Mouse (Mus musculus): ENCODE results near the gene Shc3. TPM values are rescaled to one million over a fixed set of nuclear protein-coding genes. Genes with fewer than 3 reads are reported as not detected.

Shc3 gene
- total and polyA plus RNA-seq, 3 experiments: not detected

- no peaks in the 10 kb centered on the region for H3K27me3 ChIP-seq (ENCODE audit: control insufficient read depth in 1 of 2, insufficient read depth in 2 of 2, low read length in 2 of 2)
- no peaks in the 10 kb centered on the region for H3K79me2 ChIP-seq (ENCODE audit: control insufficient read depth, insufficient read depth, low read length, poor library complexity)
- H3K4me1 ChIP-seq (ENCODE audit: control insufficient read depth in 1 of 2, insufficient read depth in 2 of 2, low read length in 2 of 2): no peaks in the 10 kb centered on the region
- H3K9me3 ChIP-seq (replicated peaks; ENCODE audit: insufficient read depth, low read length): no peaks in the 10 kb centered on the region
- DNase-seq (ENCODE audit: low read depth, low spot score): no peak
- no peak overlapping the region for H3K9ac ChIP-seq (ENCODE audit: control insufficient read depth, low read depth, low read length, poor library complexity, severe bottlenecking)
- H3K27ac ChIP-seq (ENCODE audit: control insufficient read depth, low read depth, low read length): no peak overlapping the region
- H3K36me3 ChIP-seq (ENCODE audit: control insufficient read depth in 1 of 2, insufficient read depth in 2 of 2, low read length in 2 of 2): no peaks in the 10 kb centered on the region
- TF ChIP-seq GATA1 (IDR thresholded peaks at IDR 0.05; ENCODE audit: low read depth, low read length) (no peak), JUND (IDR thresholded peaks at IDR 0.05; ENCODE audit: low read depth, low read length) (no peak), TBP (IDR thresholded peaks at IDR 0.05; ENCODE audit: low read depth, low read length) (no peak), ETS1 (IDR thresholded peaks at IDR 0.05; ENCODE audit: low read depth, low read length) (no peak), POLR2AphosphoS2 (IDR thresholded peaks at IDR 0.05; ENCODE audit: low read length) (no peak), CHD2 (IDR thresholded peaks at IDR 0.05; ENCODE audit: low read length) (no peak), E2F4 (IDR thresholded peaks at IDR 0.05; ENCODE audit: borderline replicate concordance, low read depth, low read length) (no peak), RCOR1 (IDR thresholded peaks at IDR 0.05; ENCODE audit: low read depth, low read length) (no peak), KAT2A (conservative IDR thresholded peaks at IDR 0.05; ENCODE audit: low read depth, low read length) (no peak)
- no peak overlapping the region for H3K4me3 ChIP-seq (ENCODE audit: control insufficient read depth in 1 of 2, insufficient read depth in 1 of 2, low read depth in 2 of 2, low read length in 2 of 2)
These were observed 46.6 kb upstream of the Shc3 start for GRCm38 (mm10) chr13:51615815-51616214.

- H3K36me3 ChIP-seq (ENCODE audit: control insufficient read depth in 1 of 2, insufficient read depth in 2 of 2, low read length in 2 of 2): no peaks in the 10 kb centered on the region
- no peak overlapping the region for H3K4me3 ChIP-seq (ENCODE audit: control insufficient read depth in 1 of 2, insufficient read depth in 1 of 2, low read depth in 2 of 2, low read length in 2 of 2)
- no peak for TF ChIP-seq GABPA (IDR thresholded peaks at IDR 0.05; ENCODE audit: low read depth, low read length)
- no peak for TF ChIP-seq MYC (IDR thresholded peaks at IDR 0.05; ENCODE audit: low read depth, low read length)
- no peak for TF ChIP-seq RAD21 (IDR thresholded peaks at IDR 0.05; ENCODE audit: low read depth, low read length)
- no peak for TF ChIP-seq ETS1 (IDR thresholded peaks at IDR 0.05; ENCODE audit: low read depth, low read length)
- TF ChIP-seq MEF2A (IDR thresholded peaks at IDR 0.05; ENCODE audit: extremely low read depth, insufficient replicate concordance, low read depth, low read length, poor library complexity, severe bottlenecking): no peak
- TF ChIP-seq MYB (IDR thresholded peaks at IDR 0.05; ENCODE audit: low read depth, low read length): no peak
- no peak for TF ChIP-seq CHD2 (IDR thresholded peaks at IDR 0.05; ENCODE audit: low read length)
- TF ChIP-seq ELF1 (IDR thresholded peaks at IDR 0.05; ENCODE audit: low read depth, low read length): no peak
- no peak for TF ChIP-seq MAX (IDR thresholded peaks at IDR 0.05; ENCODE audit: low read length)
- no peak for TF ChIP-seq ZKSCAN1 (IDR thresholded peaks at IDR 0.05; ENCODE audit: low read depth, low read length)
- no peak for TF ChIP-seq CHD1 (IDR thresholded peaks at IDR 0.05; ENCODE audit: low read depth, low read length)
- no peak for TF ChIP-seq MAFK (IDR thresholded peaks at IDR 0.05; ENCODE audit: borderline replicate concordance, low read depth, low read length)
- no peak for TF ChIP-seq POLR2AphosphoS2 (IDR thresholded peaks at IDR 0.05; ENCODE audit: low read length)
- no peak for TF ChIP-seq TCF12 (IDR thresholded peaks at IDR 0.05; ENCODE audit: low read depth, low read length)
- no peak for TF ChIP-seq CTCF (IDR thresholded peaks at IDR 0.05 in 2 of 3, conservative IDR thresholded peaks at IDR 0.05 in 1 of 3; ENCODE audit: control insufficient read depth in 1 of 3, insufficient read depth in 1 of 3, low read depth in 2 of 3, low read length in 3 of 3, poor library complexity in 1 of 3, severe bottlenecking in 1 of 3)
- no peak for TF ChIP-seq GATA1 (IDR thresholded peaks at IDR 0.05; ENCODE audit: low read depth, low read length)
- no peak for TF ChIP-seq BHLHE40 (IDR thresholded peaks at IDR 0.05; ENCODE audit: borderline replicate concordance, low read depth, low read length)
- TF ChIP-seq SIN3A (IDR thresholded peaks at IDR 0.05; ENCODE audit: low read length): no peak
- no peak for TF ChIP-seq RCOR1 (IDR thresholded peaks at IDR 0.05; ENCODE audit: low read depth, low read length)
- no peaks in the 10 kb centered on the region for H3K79me2 ChIP-seq (ENCODE audit: control insufficient read depth, insufficient read depth, low read length, poor library complexity)
- H3K9me3 ChIP-seq (replicated peaks; ENCODE audit: insufficient read depth, low read length): no peaks in the 10 kb centered on the region
- H3K9ac ChIP-seq (ENCODE audit: control insufficient read depth, low read depth, low read length, poor library complexity, severe bottlenecking): no peak overlapping the region
- no peaks in the 10 kb centered on the region for H3K4me1 ChIP-seq (ENCODE audit: control insufficient read depth in 1 of 2, insufficient read depth in 2 of 2, low read length in 2 of 2)
- DNase-seq (ENCODE audit: low read depth, low spot score): no peak
- H3K27ac ChIP-seq (ENCODE audit: control insufficient read depth, low read depth, low read length): no peak overlapping the region
- no peaks in the 10 kb centered on the region for H3K27me3 ChIP-seq (ENCODE audit: control insufficient read depth in 1 of 2, insufficient read depth in 2 of 2, low read length in 2 of 2)
These were observed 42.3 kb upstream of the Shc3 start for GRCm38 (mm10) chr13:51611500-51611899.
